Mouse (Mus musculus) testis, adult 2 months (tissue): ENCODE data around the gene Rad17. TPM values are rescaled to one million over a fixed set of nuclear protein-coding genes. Genes with fewer than 3 reads are reported as not detected.

ENCODE experiments used
- H3K27ac ChIP-seq: fragments of 200-500 bp; 2 replicates; pipeline ENCODE4 v1.5.1; 2012; ENCODE audit warnings: low read depth, low read length; ENCODE audit not compliant: control insufficient read depth, insufficient read depth
- H3K27me3 ChIP-seq: fragments of 200-500 bp; 2 replicates; pipeline ENCODE4 v1.6.1; 2012; ENCODE audit warnings: mild to moderate bottlenecking, low read length, moderate library complexity; ENCODE audit not compliant: control insufficient read depth, insufficient read depth
- H3K36me3 ChIP-seq: fragments of 200-500 bp; 2 replicates; pipeline ENCODE4 v1.6.1; 2012; ENCODE audit warnings: mild to moderate bottlenecking, low read length; ENCODE audit not compliant: control insufficient read depth, insufficient read depth
- H3K4me1 ChIP-seq: fragments of 200-500 bp; 2 replicates; pipeline ENCODE4 v1.6.1; 2012; ENCODE audit warnings: low read length; ENCODE audit not compliant: control insufficient read depth, insufficient read depth
- H3K4me3 ChIP-seq: fragments of 200-500 bp; 2 replicates; pipeline ENCODE4 v1.5.1; 2012; ENCODE audit warnings: low read depth, mild to moderate bottlenecking, low read length, moderate library complexity, mixed read lengths; ENCODE audit not compliant: control insufficient read depth
- CTCF ChIP-seq: fragments of 200-500 bp; IDR thresholded peaks from 2 replicates; pipeline ENCODE4 v1.5.1; 2012; ENCODE audit warnings: low read depth, mild to moderate bottlenecking, inconsistent platforms, low read length, moderate library complexity; ENCODE audit not compliant: control insufficient read depth, insufficient read depth, insufficient replicate concordance
- POLR2A ChIP-seq: fragments of 200-500 bp; IDR thresholded peaks from 2 replicates; pipeline ENCODE4 v1.6.1; 2012; ENCODE audit warnings: low read depth, mild to moderate bottlenecking, inconsistent platforms, low read length, moderate library complexity; ENCODE audit not compliant: control insufficient read depth
- polyA plus RNA-seq: library from polyadenylated mRNA; depleted of rRNA; stranded (reverse); fragments of >200 nt; gene quantifications from 2 replicates; pipeline ENCODE4 v1.2.3, GENCODE M21; 2012; rRNA removed

Gene Rad17
- polyA plus RNA-seq, 1 experiment, result 12.7 TPM

DNA sequence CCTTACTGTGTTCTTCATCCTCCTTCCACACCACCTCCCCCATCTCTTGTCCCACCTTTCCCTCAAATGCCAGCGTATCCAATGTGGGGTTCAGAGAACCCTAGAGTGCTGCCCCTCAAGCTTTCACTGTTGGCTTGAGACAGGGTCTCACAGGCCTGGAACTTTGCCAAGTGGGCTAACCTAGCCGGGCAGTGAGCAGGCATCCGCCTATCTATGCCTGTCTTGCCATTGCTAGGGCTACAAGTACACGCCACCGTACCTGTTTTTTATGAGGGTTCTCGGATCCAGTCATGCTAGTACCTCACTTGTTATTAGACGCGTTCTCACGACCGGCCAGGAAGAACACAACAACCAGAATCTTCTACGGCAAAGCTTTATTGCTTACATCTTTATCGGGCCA is 62.2 kb downstream of the Rad17 start:
- Histone ChIP-seq H3K4me3 (no peak overlapping the region), H3K4me1 (no peaks in the 10 kb centered on the region), H3K27me3 (no peaks in the 10 kb centered on the region), H3K36me3 (no peaks in the 10 kb centered on the region), H3K27ac (no peak overlapping the region)
- TF ChIP-seq POLR2A, result no peak
- no peak for TF ChIP-seq CTCF

- Histone ChIP-seq H3K4me1 (no peaks in the 10 kb centered on the region), H3K36me3 (no peaks in the 10 kb centered on the region), H3K4me3 (no peak overlapping the region), H3K27ac (no peak overlapping the region), H3K27me3 (no peaks in the 10 kb centered on the region)
- TF ChIP-seq CTCF, result no peak
- TF ChIP-seq POLR2A, result no peak
These were observed 68.7 kb downstream of the Rad17 start for GRCm38 (mm10) chr13:100582144-100582543.

- Histone ChIP-seq H3K27ac (no peak overlapping the region), H3K36me3 (no peaks in the 10 kb centered on the region), H3K4me3 (no peak overlapping the region), H3K27me3 (no peaks in the 10 kb centered on the region), H3K4me1 (no peaks in the 10 kb centered on the region)
- no peak for TF ChIP-seq POLR2A
- no peak for TF ChIP-seq CTCF
These were observed 69.2 kb downstream of the Rad17 start for GRCm38 (mm10) chr13:100581701-100582100.

GRCm38 (mm10) chr13:100579951-100580350 is 70.9 kb downstream of the Rad17 start:
- H3K4me1 ChIP-seq, result no peaks in the 10 kb centered on the region
- TF ChIP-seq CTCF, result no peak
- TF ChIP-seq POLR2A, result no peak
- no peak overlapping the region for H3K4me3 ChIP-seq
- H3K27me3 ChIP-seq, result no peaks in the 10 kb centered on the region
- no peaks in the 10 kb centered on the region for H3K36me3 ChIP-seq
- H3K27ac ChIP-seq, result no peak overlapping the region

DNA sequence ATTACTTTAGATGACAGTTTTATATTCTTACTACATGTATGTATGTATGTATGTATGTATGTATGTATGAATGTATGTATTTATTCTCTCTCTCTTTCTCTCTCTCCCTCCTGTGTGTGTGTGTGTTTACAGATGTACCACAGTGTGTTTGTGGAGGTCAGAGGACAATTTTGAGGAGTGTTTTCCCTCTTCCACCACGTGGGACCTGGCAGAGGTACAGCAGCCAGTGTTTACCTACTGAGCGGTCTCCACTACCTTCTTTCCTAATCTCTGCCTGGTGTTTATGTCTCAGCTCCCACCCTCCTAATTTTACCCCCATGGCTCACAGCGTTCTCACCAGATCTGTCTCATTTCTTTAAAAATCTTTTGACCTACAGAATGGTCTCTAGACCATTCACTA is 71.6 kb downstream of the Rad17 start:
- H3K36me3 ChIP-seq, result no peaks in the 10 kb centered on the region
- no peak overlapping the region for H3K4me3 ChIP-seq
- no peak for TF ChIP-seq POLR2A
- TF ChIP-seq CTCF, result no peak
- no peaks in the 10 kb centered on the region for H3K4me1 ChIP-seq
- H3K27ac ChIP-seq, result no peak overlapping the region
- no peaks in the 10 kb centered on the region for H3K27me3 ChIP-seq

- H3K27ac ChIP-seq, result no peak overlapping the region
- H3K36me3 ChIP-seq, result no peaks in the 10 kb centered on the region
- no peak overlapping the region for H3K4me3 ChIP-seq
- H3K27me3 ChIP-seq, result no peaks in the 10 kb centered on the region
- TF ChIP-seq CTCF, result no peak
- TF ChIP-seq POLR2A, result no peak
- H3K4me1 ChIP-seq, result no peaks in the 10 kb centered on the region
These were observed 74.9 kb downstream of the Rad17 start for GRCm38 (mm10) chr13:100575950-100576349.

DNA sequence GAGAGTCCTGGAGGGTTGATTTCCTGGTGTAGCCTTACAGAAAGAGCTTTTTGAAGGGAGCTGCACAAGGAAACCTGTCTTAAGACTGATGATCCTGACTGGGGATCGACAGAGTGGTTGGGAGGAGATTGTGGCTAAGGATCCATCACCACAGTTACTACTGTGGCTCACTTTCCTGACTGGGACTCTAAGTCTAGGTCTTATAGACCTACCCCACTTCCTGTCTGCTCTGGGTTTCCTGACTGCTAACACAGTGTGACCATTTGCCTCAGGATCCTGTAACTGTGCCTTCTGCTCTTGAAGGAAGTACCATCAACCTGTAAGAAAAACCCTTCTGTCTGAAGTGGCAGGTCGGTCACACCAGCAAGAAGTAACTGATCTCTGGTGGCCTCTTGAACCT is 80.1 kb downstream of the Rad17 start:
- H3K27ac ChIP-seq, result no peak overlapping the region
- no peaks in the 10 kb centered on the region; the same call in 1 of the 2 replicates for H3K4me1 ChIP-seq
- H3K27me3 ChIP-seq, result no peaks in the 10 kb centered on the region
- H3K36me3 ChIP-seq, result no peaks in the 10 kb centered on the region
- H3K4me3 ChIP-seq, result no peak overlapping the region
- TF ChIP-seq CTCF (no peak), POLR2A (no peak)

GRCm38 (mm10) chr13:100568359-100568758 is 82.5 kb downstream of the Rad17 start:
- Histone ChIP-seq H3K4me3 (no peak overlapping the region), H3K36me3 (no peaks in the 10 kb centered on the region), H3K4me1 (no peaks in the 10 kb centered on the region; the same call in 1 of the 2 replicates), H3K27ac (no peak overlapping the region), H3K27me3 (no peaks in the 10 kb centered on the region)
- no peak for TF ChIP-seq CTCF
- TF ChIP-seq POLR2A, result no peak

Other genes starting within 250 kb of the Rad17 start
- gene Naip1, start 198.2 kb downstream of the Rad17 start, polyA plus RNA-seq, result 0.09 and 0.13 TPM in 2 replicates
- 17.9 and 21.6 TPM in 2 replicates for gene Gtf2h2, start 158.5 kb downstream of the Rad17 start, polyA plus RNA-seq
- 1.9 and 3.0 TPM in 2 replicates for gene Ocln, start 98.3 kb downstream of the Rad17 start, polyA plus RNA-seq
- gene Marveld2, start 34.1 kb downstream of the Rad17 start, polyA plus RNA-seq, result 0.85 and 1.1 TPM in 2 replicates
- gene Ak6, start 72 bp downstream of the Rad17 start, polyA plus RNA-seq, result 203 and 359 TPM in 2 replicates
- gene Taf9, start 528 bp upstream of the Rad17 start, polyA plus RNA-seq, result 649 and 666 TPM in 2 replicates
- gene Ccdc125, start 18.7 kb upstream of the Rad17 start, polyA plus RNA-seq, result 0.12 and 0.20 TPM in 2 replicates
- gene Cdk7, start 79.9 kb upstream of the Rad17 start, polyA plus RNA-seq, result 11.8 and 11.9 TPM in 2 replicates
- gene Mrps36, start 93.6 kb upstream of the Rad17 start, polyA plus RNA-seq, result 143 and 149 TPM in 2 replicates
- gene Cenph, start 124.8 kb upstream of the Rad17 start, polyA plus RNA-seq, result 3.2 and 3.9 TPM in 2 replicates
- 39.9 and 41.6 TPM in 2 replicates for gene Ccnb1, start 135.5 kb upstream of the Rad17 start, polyA plus RNA-seq
- gene Slc30a5, start 182.4 kb upstream of the Rad17 start, polyA plus RNA-seq, result 8.9 and 12.5 TPM in 2 replicates